Mouse (Mus musculus): Measurements from ENCODE around the gene Ifna16. TPM values are rescaled to one million over a fixed set of nuclear protein-coding genes. Genes with fewer than 3 reads are reported as not detected.
A peak's percentile ranks its signal among the peaks of the same experiment; 100 is the strongest.

Ifna16 gene
- polyA plus RNA-seq, 1 experiment: not detected

DNA sequence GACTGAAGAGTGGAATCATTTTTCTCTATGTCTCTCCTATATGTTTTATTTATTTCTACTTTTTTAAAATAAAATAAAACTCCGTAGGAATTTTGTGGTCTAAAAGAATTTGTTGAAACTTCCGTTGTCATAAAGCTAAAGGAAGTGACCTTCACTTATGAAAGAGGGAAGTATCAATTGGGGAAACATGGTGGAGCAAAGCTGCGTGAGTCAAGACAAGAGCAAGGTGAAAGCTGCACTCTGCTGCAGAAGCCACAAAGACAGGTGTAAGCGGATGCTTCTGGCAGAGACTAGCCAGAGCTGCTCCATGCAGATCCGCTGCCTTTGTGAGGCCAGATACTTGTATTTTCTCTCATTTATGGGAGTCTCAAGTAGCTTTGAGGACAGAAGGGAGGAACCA is 22.1 kb upstream of the Ifna16 start:
- Histone ChIP-seq H3K27ac (ENCODE audit: insufficient read depth, low read length) (no peak overlapping the region), H3K4me3 (ENCODE audit: insufficient read depth, low read length) (no peak overlapping the region), H3K4me1 (ENCODE audit: control insufficient read depth, insufficient read depth, low read length) (no peaks in the 10 kb centered on the region)
- TF ChIP-seq POLR2A (IDR thresholded peaks at IDR 0.05; ENCODE audit: low read depth, low read length): no peak
- no peak for TF ChIP-seq CTCF (IDR thresholded peaks at IDR 0.05; ENCODE audit: borderline replicate concordance, insufficient read depth, low read length)

DNA sequence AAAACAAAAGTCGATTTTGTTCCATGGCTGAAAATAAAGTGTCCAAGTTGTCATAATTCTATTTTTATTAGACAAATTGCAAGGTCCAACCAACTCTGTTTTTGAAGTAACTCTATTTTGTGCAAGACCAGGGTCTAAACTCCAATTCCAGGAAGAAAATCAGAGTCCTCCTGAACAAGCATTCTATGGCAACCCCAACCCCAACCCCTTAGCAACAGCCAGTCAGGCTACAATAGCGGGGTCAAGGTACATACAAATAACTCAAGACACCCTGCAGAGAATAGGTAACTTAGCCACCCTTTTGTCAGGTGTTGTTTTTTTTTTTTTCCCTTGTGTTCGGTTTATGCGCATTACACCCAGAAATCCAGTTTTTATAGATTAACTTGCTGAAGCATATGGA is 21.0 kb upstream of the Ifna16 start:
- H3K4me3 ChIP-seq (ENCODE audit: insufficient read depth, low read length): no peak overlapping the region
- H3K27ac ChIP-seq (ENCODE audit: insufficient read depth, low read length): no peak overlapping the region
- TF ChIP-seq CTCF (IDR thresholded peaks at IDR 0.05; ENCODE audit: borderline replicate concordance, insufficient read depth, low read length): no peak
- no peak for TF ChIP-seq POLR2A (IDR thresholded peaks at IDR 0.05; ENCODE audit: low read depth, low read length)
- no peaks in the 10 kb centered on the region for H3K4me1 ChIP-seq (ENCODE audit: control insufficient read depth, insufficient read depth, low read length)

DNA sequence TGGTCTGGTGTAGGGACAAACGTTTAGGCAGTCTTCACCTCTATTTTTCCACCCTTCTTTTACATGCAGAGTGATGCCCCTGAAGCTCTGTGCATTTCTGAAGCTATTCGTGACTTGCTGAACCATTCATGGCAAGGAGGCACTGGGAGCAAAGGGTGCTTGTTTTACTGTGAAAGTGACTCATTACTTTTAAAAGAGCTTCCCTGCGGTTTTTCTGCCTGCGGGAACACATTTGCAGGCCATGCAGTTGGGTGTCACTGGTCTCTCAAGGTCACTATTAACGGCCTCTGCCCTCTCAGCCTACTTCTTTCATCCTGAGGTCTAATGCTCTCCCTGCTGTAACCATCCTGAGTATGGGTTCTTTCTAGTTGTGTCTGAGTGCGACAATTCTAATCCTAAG is 20.4 kb upstream of the Ifna16 start:
- Histone ChIP-seq H3K4me1 (ENCODE audit: control insufficient read depth, insufficient read depth, low read length) (no peaks in the 10 kb centered on the region), H3K4me3 (ENCODE audit: insufficient read depth, low read length) (no peak overlapping the region), H3K27ac (ENCODE audit: insufficient read depth, low read length) (no peak overlapping the region)
- no peak for TF ChIP-seq POLR2A (IDR thresholded peaks at IDR 0.05; ENCODE audit: low read depth, low read length)

DNA sequence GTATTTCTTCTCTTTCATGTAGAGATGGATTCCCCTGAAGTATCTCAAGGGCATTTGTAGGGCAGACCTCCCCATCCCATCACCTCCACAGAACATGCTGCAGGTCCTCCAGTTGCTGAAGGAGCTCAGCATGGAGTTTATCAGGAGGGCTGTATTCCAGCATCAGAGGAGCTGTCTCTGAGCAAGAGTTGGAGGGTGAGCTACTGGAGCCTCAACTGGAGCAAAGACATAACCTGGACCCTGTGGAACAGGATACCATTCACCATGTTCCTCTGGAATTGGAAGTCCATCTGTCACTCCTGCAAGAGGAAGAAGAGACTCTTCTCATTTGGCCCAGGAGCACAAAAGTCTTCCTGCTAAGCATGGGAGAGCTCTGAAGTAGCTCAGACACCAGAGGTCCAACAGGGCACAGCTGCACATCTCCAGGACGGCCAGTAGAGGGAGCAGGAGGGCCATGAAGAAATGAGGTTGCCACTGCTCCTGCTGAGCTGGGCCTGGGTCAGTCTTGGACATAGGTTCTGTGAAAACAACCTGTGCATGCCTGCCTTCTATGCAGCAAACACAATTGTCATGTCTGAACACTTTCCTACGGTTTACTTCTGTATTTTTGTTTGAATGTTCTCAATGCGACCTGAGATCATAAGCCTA is 19.6 kb upstream of the Ifna16 start:
- H3K4me3 ChIP-seq (ENCODE audit: insufficient read depth, low read length): no peak overlapping the region
- H3K4me1 ChIP-seq (ENCODE audit: control insufficient read depth, insufficient read depth, low read length): no peaks in the 10 kb centered on the region
- H3K27ac ChIP-seq (ENCODE audit: insufficient read depth, low read length): no peak overlapping the region
- no peak for TF ChIP-seq POLR2A (IDR thresholded peaks at IDR 0.05; ENCODE audit: low read depth, low read length)
- TF ChIP-seq CTCF (IDR thresholded peaks at IDR 0.05; ENCODE audit: borderline replicate concordance, insufficient read depth, low read length): peak; percentile 99

DNA sequence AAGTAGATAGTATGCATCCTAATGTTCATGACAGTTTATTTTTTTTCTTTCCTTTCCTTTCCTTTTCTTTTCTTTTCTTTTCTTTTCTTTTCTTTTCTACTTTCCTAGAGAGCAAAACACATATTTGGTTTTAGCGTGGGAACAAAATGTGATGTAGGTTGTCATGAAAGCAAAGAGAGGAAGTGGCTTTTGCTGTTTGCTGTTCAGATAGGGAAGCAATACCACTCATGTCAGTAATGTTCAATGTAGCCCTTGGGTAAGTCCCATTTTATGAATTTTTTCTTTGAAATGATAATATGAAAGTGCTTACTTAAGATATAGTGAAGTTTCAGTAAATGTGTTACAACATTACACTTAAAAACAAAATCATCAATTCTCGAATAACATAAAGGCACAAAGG is 16.7 kb upstream of the Ifna16 start:
- Histone ChIP-seq H3K27ac (ENCODE audit: insufficient read depth, low read length) (no peak overlapping the region), H3K4me3 (ENCODE audit: insufficient read depth, low read length) (no peak overlapping the region), H3K4me1 (ENCODE audit: control insufficient read depth, insufficient read depth, low read length) (no peaks in the 10 kb centered on the region)
- TF ChIP-seq POLR2A (IDR thresholded peaks at IDR 0.05; ENCODE audit: low read depth, low read length): no peak
- TF ChIP-seq CTCF (IDR thresholded peaks at IDR 0.05; ENCODE audit: borderline replicate concordance, insufficient read depth, low read length): no peak

DNA sequence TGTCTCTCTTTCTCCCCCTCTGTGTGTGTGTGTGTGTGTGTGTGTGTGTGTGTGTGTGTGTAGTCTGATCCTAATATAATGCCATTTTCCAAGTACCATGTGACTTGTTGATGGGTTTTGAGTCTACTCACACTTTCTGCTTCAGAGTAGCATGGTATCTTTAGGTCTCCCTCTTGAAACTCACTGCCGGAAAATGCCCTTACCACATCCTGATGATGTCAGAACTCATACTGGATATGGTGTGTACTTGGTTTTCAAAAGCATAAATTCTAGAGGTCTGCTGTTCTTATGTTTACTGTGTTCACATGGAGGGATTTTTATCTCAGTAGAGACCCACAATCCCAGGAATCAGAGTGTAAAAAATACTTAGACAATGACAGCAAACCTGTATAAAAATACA is 15.8 kb upstream of the Ifna16 start:
- no peak for TF ChIP-seq POLR2A (IDR thresholded peaks at IDR 0.05; ENCODE audit: low read depth, low read length)
- TF ChIP-seq CTCF (IDR thresholded peaks at IDR 0.05; ENCODE audit: borderline replicate concordance, insufficient read depth, low read length): no peak
- H3K4me3 ChIP-seq (ENCODE audit: insufficient read depth, low read length): no peak overlapping the region
- no peak overlapping the region for H3K27ac ChIP-seq (ENCODE audit: insufficient read depth, low read length)
- no peaks in the 10 kb centered on the region for H3K4me1 ChIP-seq (ENCODE audit: control insufficient read depth, insufficient read depth, low read length)

DNA sequence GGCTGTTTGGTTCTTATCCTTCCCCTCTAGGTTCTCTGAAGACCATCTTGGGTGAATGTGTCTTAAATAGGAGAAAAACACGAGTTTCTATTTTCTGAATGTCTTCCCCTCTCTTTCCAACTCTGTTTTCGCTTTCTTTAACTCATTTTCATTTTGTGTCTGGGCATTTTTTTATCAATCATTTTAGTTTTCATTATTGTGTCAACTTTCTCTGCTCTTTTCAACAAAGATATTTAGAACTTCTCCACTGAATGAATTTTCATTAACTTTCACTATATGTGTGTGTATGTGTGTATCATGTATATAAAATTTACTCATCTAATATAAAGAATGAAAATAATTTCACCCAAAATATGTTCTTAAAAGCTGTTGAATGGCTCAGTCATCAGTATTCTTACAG is 14.5 kb upstream of the Ifna16 start, which contains the start of gene Ifnab:
Ifnab (minus strand) TSS at position 101 of the 400 bp plus-strand sequence.
- H3K4me3 ChIP-seq (ENCODE audit: insufficient read depth, low read length): no peak within 1 kb of the TSS
- TF ChIP-seq POLR2A (IDR thresholded peaks at IDR 0.05; ENCODE audit: low read depth, low read length) (no peak), CTCF (IDR thresholded peaks at IDR 0.05; ENCODE audit: borderline replicate concordance, insufficient read depth, low read length) (no peak)
- H3K4me1 ChIP-seq (ENCODE audit: control insufficient read depth, insufficient read depth, low read length): no peaks in the 10 kb centered on the region
- H3K27ac ChIP-seq (ENCODE audit: insufficient read depth, low read length): no peak within 1 kb of the TSS

DNA sequence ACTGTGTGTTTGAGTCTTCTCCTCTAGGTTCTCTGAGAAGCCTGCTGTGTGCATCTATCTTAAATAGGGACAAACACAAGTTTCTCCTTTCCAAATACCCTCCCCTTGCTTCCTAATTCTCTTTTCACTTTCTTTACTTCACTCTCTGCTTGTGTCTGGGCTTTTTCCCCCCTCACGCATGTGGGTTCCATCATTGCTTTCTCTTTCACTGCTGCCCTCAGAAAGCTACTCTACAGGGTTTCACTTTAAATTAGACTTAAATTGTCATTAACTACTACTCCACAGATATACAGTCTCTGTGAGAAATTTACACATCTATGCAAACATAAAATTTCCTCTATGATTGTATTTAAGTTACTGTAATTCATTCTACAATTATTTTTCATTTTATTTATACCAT is 7.1 kb upstream of the Ifna16 start, which contains the start of gene Ifna2:
Ifna2 (minus strand) TSS at position 101 of the 400 bp plus-strand sequence.
- no peaks in the 10 kb centered on the region for H3K4me1 ChIP-seq (ENCODE audit: control insufficient read depth, insufficient read depth, low read length)
- TF ChIP-seq CTCF (IDR thresholded peaks at IDR 0.05; ENCODE audit: borderline replicate concordance, insufficient read depth, low read length) (no peak), POLR2A (IDR thresholded peaks at IDR 0.05; ENCODE audit: low read depth, low read length) (no peak)
- H3K4me3 ChIP-seq (ENCODE audit: insufficient read depth, low read length): no peak within 1 kb of the TSS

DNA sequence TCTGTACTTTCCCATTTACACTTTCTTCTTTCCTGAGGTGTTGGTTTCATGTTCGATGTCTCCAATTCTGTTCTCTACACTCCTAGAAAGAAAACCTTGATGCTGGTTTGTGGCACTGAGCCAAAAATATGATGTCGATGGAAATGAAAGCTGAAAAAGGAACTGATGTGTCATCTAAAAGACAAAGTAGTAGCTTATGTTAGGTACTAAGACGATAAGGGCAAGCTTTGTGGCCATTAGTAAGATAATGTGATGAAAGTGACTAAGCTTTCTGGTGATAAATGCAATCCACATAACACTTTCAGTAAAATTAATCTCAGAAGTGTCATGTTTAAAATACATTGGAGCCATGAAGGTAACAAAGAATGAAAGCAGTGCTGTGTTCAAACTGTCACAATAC is 4.6 kb upstream of the Ifna16 start:
- TF ChIP-seq POLR2A (IDR thresholded peaks at IDR 0.05; ENCODE audit: low read depth, low read length): no peak
- no peak for TF ChIP-seq CTCF (IDR thresholded peaks at IDR 0.05; ENCODE audit: borderline replicate concordance, insufficient read depth, low read length)
- Histone ChIP-seq H3K4me3 (ENCODE audit: insufficient read depth, low read length) (no peak overlapping the region), H3K27ac (ENCODE audit: insufficient read depth, low read length) (no peak overlapping the region), H3K4me1 (ENCODE audit: control insufficient read depth, insufficient read depth, low read length) (no peaks in the 10 kb centered on the region)

More for the DNA sequence above, 7.1 kb upstream of the Ifna16 start, which contains the start of gene Ifna2:
- no peak within 1 kb of the TSS for H3K27ac ChIP-seq (ENCODE audit: insufficient read depth, low read length)

DNA sequence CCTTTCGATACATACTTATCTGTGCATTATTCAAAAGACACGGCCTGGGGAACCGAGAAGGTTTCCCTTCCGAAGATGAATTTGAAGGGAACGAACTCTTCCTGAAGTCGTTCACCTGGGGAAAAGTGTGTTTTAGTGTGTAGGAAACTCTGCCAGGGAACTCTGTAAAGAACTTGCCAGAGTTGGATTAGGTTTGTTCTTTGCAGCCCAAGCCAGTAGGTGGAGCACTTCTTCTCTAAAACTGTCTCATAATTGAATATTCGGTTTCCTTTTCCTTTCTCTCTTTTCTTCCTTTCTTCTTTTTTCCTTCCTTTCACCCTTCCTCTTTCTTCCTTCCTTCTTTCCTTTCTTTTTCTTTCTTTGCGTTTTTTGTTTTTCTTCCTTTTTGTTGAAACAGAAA is 3.6 kb upstream of the Ifna16 start:
- Histone ChIP-seq H3K4me3 (ENCODE audit: insufficient read depth, low read length) (no peak overlapping the region), H3K4me1 (ENCODE audit: control insufficient read depth, insufficient read depth, low read length) (no peaks in the 10 kb centered on the region), H3K27ac (ENCODE audit: insufficient read depth, low read length) (no peak overlapping the region)
- no peak for TF ChIP-seq CTCF (IDR thresholded peaks at IDR 0.05; ENCODE audit: borderline replicate concordance, insufficient read depth, low read length)
- no peak for TF ChIP-seq POLR2A (IDR thresholded peaks at IDR 0.05; ENCODE audit: low read depth, low read length)

Data from embryonic fibroblast, embryonic 13.5 days (primary cell).